Mouse (Mus musculus): ENCODE measurements at regions not wholly inside any gene's neighbourhood (a gene's known extent, or its start where the extent isn't known, plus 50 kb on each side); places are given as distances from the start of the nearest gene placed in this dataset.

DNA sequence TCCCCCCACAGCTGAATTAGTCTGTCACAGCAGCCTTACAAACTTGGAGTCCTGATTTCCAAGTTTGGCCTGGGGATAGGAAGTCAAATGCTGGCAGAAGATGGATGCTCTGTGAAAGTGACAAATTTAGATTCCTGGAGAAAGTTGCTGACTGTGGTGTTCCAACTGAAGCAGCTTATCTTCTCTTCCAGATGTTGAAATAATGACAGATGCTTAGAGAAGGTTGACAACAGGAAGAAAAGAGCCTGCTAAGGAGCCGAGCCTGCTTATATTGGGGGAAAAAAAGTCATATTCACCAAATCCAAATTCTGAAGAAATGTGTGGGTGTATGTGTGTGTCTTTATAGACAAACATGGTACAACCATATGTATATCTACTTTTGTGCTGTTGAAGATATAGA is 1380.4 kb upstream of the Cdh8 start:
- no peaks in the 10 kb centered on the region for H3K4me1 ChIP-seq (replicated peaks; ENCODE audit: control insufficient read depth, insufficient read depth, low read length)
- ATAC-seq (replicated peaks; ENCODE audit: low FRiP score) = no peak
- no peak for DNase-seq (ENCODE audit: low spot score)
- no peak overlapping the region for H3K4me2 ChIP-seq (ENCODE audit: low read depth, low read length, severe bottlenecking)
- no peaks in the 10 kb centered on the region for H3K36me3 ChIP-seq (ENCODE audit: control insufficient read depth, insufficient read depth, low read length)
- H3K27me3 ChIP-seq (ENCODE audit: control insufficient read depth, insufficient read depth, low read length) = no peaks in the 10 kb centered on the region
- H3K9me3 ChIP-seq (ENCODE audit: control insufficient read depth, low read length) = no peaks in the 10 kb centered on the region
- no peak overlapping the region for H3K27ac ChIP-seq (ENCODE audit: low read depth, low read length)
- H3K9ac ChIP-seq (ENCODE audit: low read length) = no peak overlapping the region
- H3K4me3 ChIP-seq (ENCODE audit: low read depth, low read length) = no peak overlapping the region
- WGBS = 84% methylated on average over 1 of the region's 1 CpGs

- no peak for ATAC-seq (replicated peaks; ENCODE audit: low FRiP score)
- 87% methylated on average over 7 of the region's 7 CpGs for WGBS
Observed at GRCm38 (mm10) chr8:100793951-100794350, 1377.7 kb upstream of the Cdh8 start.

DNA sequence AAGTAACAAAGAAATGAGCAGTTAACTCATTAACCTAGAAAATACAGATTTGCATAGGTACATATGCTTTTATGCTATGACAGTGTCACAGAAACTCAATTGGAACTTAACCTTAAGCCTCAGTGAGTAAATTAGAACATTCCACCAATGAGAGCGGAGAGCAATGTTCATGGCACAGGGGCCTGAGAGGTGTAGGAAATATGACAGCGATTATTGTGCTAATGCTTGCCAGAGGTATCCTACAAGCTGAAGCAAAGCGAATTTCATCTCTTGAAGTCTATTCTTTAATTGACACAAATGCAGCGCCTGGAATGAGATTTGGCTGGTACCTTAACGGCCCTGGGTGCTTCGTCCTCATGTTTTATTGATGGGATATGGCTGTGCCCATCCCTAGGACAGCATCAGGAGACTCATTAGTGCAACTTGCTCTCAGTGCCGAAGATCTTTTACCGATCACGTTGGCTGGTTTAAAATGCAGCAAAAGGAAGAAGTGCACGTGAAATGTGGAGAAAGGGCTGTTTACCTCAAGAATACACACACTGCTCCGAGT is 1374.4 kb upstream of the Cdh8 start:
- Histone ChIP-seq H3K27me3 (ENCODE audit: control insufficient read depth, insufficient read depth, low read length) (no peaks in the 10 kb centered on the region), H3K4me1 (replicated peaks; ENCODE audit: control insufficient read depth, insufficient read depth, low read length) (no peaks in the 10 kb centered on the region), H3K9ac (ENCODE audit: low read length) (no peak overlapping the region), H3K4me3 (ENCODE audit: low read depth, low read length) (no peak overlapping the region), H3K36me3 (ENCODE audit: control insufficient read depth, insufficient read depth, low read length) (no peaks in the 10 kb centered on the region), H3K27ac (ENCODE audit: low read depth, low read length) (no peak overlapping the region), H3K4me2 (ENCODE audit: low read depth, low read length, severe bottlenecking) (no peak overlapping the region), H3K9me3 (ENCODE audit: control insufficient read depth, low read length) (no peaks in the 10 kb centered on the region)
- ATAC-seq (replicated peaks; ENCODE audit: low FRiP score) = no peak
- no peak for DNase-seq (ENCODE audit: low spot score)
- 77% methylated on average over 11 of the region's 11 CpGs for WGBS

More at GRCm38 (mm10) chr8:100793951-100794350, 1377.7 kb upstream of the Cdh8 start:
- Histone ChIP-seq H3K27ac (ENCODE audit: low read depth, low read length) (no peak overlapping the region), H3K27me3 (ENCODE audit: control insufficient read depth, insufficient read depth, low read length) (no peaks in the 10 kb centered on the region), H3K4me1 (replicated peaks; ENCODE audit: control insufficient read depth, insufficient read depth, low read length) (no peaks in the 10 kb centered on the region), H3K4me3 (ENCODE audit: low read depth, low read length) (no peak overlapping the region), H3K9ac (ENCODE audit: low read length) (no peak overlapping the region), H3K36me3 (ENCODE audit: control insufficient read depth, insufficient read depth, low read length) (no peaks in the 10 kb centered on the region), H3K9me3 (ENCODE audit: control insufficient read depth, low read length) (no peaks in the 10 kb centered on the region), H3K4me2 (ENCODE audit: low read depth, low read length, severe bottlenecking) (no peak overlapping the region)
- DNase-seq (ENCODE audit: low spot score) = no peak

- no peak overlapping the region for H3K4me3 ChIP-seq (ENCODE audit: low read depth, low read length)
Observed at GRCm38 (mm10) chr8:100788132-100788531, 1371.9 kb upstream of the Cdh8 start.

DNA sequence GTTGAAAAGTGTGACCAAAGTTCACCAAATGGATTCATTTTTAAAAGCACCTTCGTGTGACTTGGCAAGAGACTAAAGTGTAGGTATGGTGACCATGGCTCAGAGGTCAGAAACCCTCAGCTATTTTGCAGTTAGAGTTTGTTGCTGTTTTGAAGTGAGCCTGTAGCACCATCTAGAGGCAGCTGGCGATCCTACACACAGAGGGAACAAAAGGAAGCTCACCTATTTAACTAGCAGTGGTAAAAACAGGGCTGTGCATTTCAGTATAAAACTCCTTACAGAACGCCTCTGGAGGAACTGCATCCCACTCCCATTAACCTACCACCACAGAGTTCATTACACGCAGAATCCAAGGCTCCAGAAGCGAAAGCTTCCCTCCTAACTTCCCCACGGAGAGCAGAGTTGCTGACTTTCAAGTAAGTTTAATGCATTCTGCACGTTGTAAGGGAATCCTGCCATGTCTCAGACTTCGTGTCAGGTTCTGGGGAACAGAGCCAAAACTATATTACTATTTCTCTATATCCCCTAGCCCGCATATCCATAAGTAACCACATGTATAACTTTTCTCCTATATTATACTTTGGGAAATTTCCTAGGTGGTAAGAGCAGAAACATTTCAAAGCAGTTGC is 1356.6 kb upstream of the Cdh8 start:
- Histone ChIP-seq H3K27ac (ENCODE audit: low read depth, low read length) (no peak overlapping the region), H3K4me3 (ENCODE audit: low read depth, low read length) (no peak overlapping the region), H3K4me2 (ENCODE audit: low read depth, low read length, severe bottlenecking) (peak overlapping the region; percentile 31; the same call in 1 of the 2 replicates), H3K9ac (ENCODE audit: low read length) (no peak overlapping the region), H3K4me1 (replicated peaks; ENCODE audit: control insufficient read depth, insufficient read depth, low read length) (no peaks in the 10 kb centered on the region), H3K9me3 (ENCODE audit: control insufficient read depth, low read length) (no peaks in the 10 kb centered on the region), H3K27me3 (ENCODE audit: control insufficient read depth, insufficient read depth, low read length) (no peaks in the 10 kb centered on the region), H3K36me3 (ENCODE audit: control insufficient read depth, insufficient read depth, low read length) (no peaks in the 10 kb centered on the region)
- WGBS = 30% methylated on average over 9 of the region's 9 CpGs
- peak; percentile 74 for ATAC-seq (replicated peaks; ENCODE audit: low FRiP score)
- DNase-seq (ENCODE audit: low spot score) = peak; percentile 69

More at GRCm38 (mm10) chr8:100788132-100788531, 1371.9 kb upstream of the Cdh8 start:
- Histone ChIP-seq H3K27me3 (ENCODE audit: control insufficient read depth, insufficient read depth, low read length) (no peaks in the 10 kb centered on the region), H3K9me3 (ENCODE audit: control insufficient read depth, low read length) (no peaks in the 10 kb centered on the region), H3K4me2 (ENCODE audit: low read depth, low read length, severe bottlenecking) (no peak overlapping the region), H3K9ac (ENCODE audit: low read length) (no peak overlapping the region), H3K27ac (ENCODE audit: low read depth, low read length) (no peak overlapping the region), H3K4me1 (replicated peaks; ENCODE audit: control insufficient read depth, insufficient read depth, low read length) (no peaks in the 10 kb centered on the region), H3K36me3 (ENCODE audit: control insufficient read depth, insufficient read depth, low read length) (no peaks in the 10 kb centered on the region)
- ATAC-seq (replicated peaks; ENCODE audit: low FRiP score) (no peak), DNase-seq (ENCODE audit: low spot score) (no peak)
- WGBS = 80% methylated on average over 6 of the region's 6 CpGs

DNA sequence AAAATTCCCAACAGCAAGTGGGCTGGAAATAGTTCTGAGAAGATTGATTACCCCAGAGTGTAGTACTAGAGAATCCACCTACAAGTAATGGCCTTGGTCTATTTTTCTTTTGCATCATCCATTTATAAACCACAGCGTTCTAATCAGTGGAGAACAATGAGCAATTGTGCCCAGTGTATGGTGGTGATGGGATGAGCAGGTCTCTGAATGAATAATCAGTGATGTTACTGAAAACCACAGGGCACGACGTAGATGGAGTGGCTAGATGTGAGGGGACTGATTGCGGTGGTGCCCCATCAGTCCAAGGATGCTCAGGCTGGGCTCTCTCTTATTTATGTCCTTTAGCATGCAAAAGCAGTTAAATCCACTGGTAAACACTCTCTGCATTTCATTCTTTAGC is 1353.3 kb upstream of the Cdh8 start:
- no peaks in the 10 kb centered on the region for H3K9me3 ChIP-seq (ENCODE audit: control insufficient read depth, low read length)
- H3K27ac ChIP-seq (ENCODE audit: low read depth, low read length) = no peak overlapping the region
- DNase-seq (ENCODE audit: low spot score) (no peak), ATAC-seq (replicated peaks; ENCODE audit: low FRiP score) (0 out of 2 replicates have a peak, but pooled peaks have one; percentile 21)
- no peaks in the 10 kb centered on the region for H3K36me3 ChIP-seq (ENCODE audit: control insufficient read depth, insufficient read depth, low read length)
- H3K4me1 ChIP-seq (replicated peaks; ENCODE audit: control insufficient read depth, insufficient read depth, low read length) = no peaks in the 10 kb centered on the region
- H3K4me3 ChIP-seq (ENCODE audit: low read depth, low read length) = no peak overlapping the region
- no peak overlapping the region for H3K4me2 ChIP-seq (ENCODE audit: low read depth, low read length, severe bottlenecking)
- no peaks in the 10 kb centered on the region for H3K27me3 ChIP-seq (ENCODE audit: control insufficient read depth, insufficient read depth, low read length)
- H3K9ac ChIP-seq (ENCODE audit: low read length) = no peak overlapping the region
- 75% methylated on average over 4 of the region's 4 CpGs for WGBS

GRCm38 (mm10) chr8:100733927-100734326 is 1317.7 kb upstream of the Cdh8 start:
- no peaks in the 10 kb centered on the region for H3K9me3 ChIP-seq (ENCODE audit: control insufficient read depth, low read length)
- DNase-seq (ENCODE audit: low spot score) (no peak), ATAC-seq (replicated peaks; ENCODE audit: low FRiP score) (no peak)
- H3K4me3 ChIP-seq (ENCODE audit: low read depth, low read length) = no peak overlapping the region
- WGBS = 89% methylated on average over 4 of the region's 4 CpGs
- H3K4me2 ChIP-seq (ENCODE audit: low read depth, low read length, severe bottlenecking) = no peak overlapping the region
- H3K27ac ChIP-seq (ENCODE audit: low read depth, low read length) = no peak overlapping the region
- H3K36me3 ChIP-seq (ENCODE audit: control insufficient read depth, insufficient read depth, low read length) = no peaks in the 10 kb centered on the region
- no peaks in the 10 kb centered on the region for H3K27me3 ChIP-seq (ENCODE audit: control insufficient read depth, insufficient read depth, low read length)
- H3K4me1 ChIP-seq (replicated peaks; ENCODE audit: control insufficient read depth, insufficient read depth, low read length) = no peaks in the 10 kb centered on the region
- no peak overlapping the region for H3K9ac ChIP-seq (ENCODE audit: low read length)

- Histone ChIP-seq H3K9ac (ENCODE audit: low read length) (no peak overlapping the region), H3K4me2 (ENCODE audit: low read depth, low read length, severe bottlenecking) (no peak overlapping the region), H3K4me1 (replicated peaks; ENCODE audit: control insufficient read depth, insufficient read depth, low read length) (no peaks in the 10 kb centered on the region), H3K4me3 (ENCODE audit: low read depth, low read length) (no peak overlapping the region), H3K9me3 (ENCODE audit: control insufficient read depth, low read length) (no peaks in the 10 kb centered on the region), H3K36me3 (ENCODE audit: control insufficient read depth, insufficient read depth, low read length) (no peaks in the 10 kb centered on the region), H3K27ac (ENCODE audit: low read depth, low read length) (no peak overlapping the region), H3K27me3 (ENCODE audit: control insufficient read depth, insufficient read depth, low read length) (no peaks in the 10 kb centered on the region)
- DNase-seq (ENCODE audit: low spot score) (no peak), ATAC-seq (replicated peaks; ENCODE audit: low FRiP score) (peak; percentile 53; the same call in 1 of the 2 replicates)
- WGBS = 54% methylated on average over 2 of the region's 2 CpGs
Observed at GRCm38 (mm10) chr8:100702365-100702764, 1286.1 kb upstream of the Cdh8 start.

GRCm38 (mm10) chr8:100695043-100695442 is 1278.8 kb upstream of the Cdh8 start:
- Histone ChIP-seq H3K27ac (ENCODE audit: low read depth, low read length) (no peak overlapping the region), H3K27me3 (ENCODE audit: control insufficient read depth, insufficient read depth, low read length) (no peaks in the 10 kb centered on the region), H3K4me3 (ENCODE audit: low read depth, low read length) (no peak overlapping the region), H3K9me3 (ENCODE audit: control insufficient read depth, low read length) (no peaks in the 10 kb centered on the region), H3K9ac (ENCODE audit: low read length) (no peak overlapping the region), H3K4me1 (replicated peaks; ENCODE audit: control insufficient read depth, insufficient read depth, low read length) (no peaks in the 10 kb centered on the region), H3K4me2 (ENCODE audit: low read depth, low read length, severe bottlenecking) (no peak overlapping the region), H3K36me3 (ENCODE audit: control insufficient read depth, insufficient read depth, low read length) (no peaks in the 10 kb centered on the region)
- ATAC-seq (replicated peaks; ENCODE audit: low FRiP score) (no peak), DNase-seq (ENCODE audit: low spot score) (no peak)
- 85% methylated on average over 3 of the region's 3 CpGs for WGBS
